Mouse (Mus musculus) CD8-positive naive resting alpha-beta T cell, adult 57 days (primary cell): Measurements from ENCODE around the gene Gm49396. TPM values are rescaled to one million over a fixed set of nuclear protein-coding genes. Genes with fewer than 3 reads are reported as not detected.

Experiments used
- total RNA-seq: library from RNA; stranded (reverse); gene quantifications from one replicate; pipeline ENCODE4 v1.2.4, GENCODE M21; 2023

Gm49396 gene
- 30.1 TPM for total RNA-seq

DNA sequence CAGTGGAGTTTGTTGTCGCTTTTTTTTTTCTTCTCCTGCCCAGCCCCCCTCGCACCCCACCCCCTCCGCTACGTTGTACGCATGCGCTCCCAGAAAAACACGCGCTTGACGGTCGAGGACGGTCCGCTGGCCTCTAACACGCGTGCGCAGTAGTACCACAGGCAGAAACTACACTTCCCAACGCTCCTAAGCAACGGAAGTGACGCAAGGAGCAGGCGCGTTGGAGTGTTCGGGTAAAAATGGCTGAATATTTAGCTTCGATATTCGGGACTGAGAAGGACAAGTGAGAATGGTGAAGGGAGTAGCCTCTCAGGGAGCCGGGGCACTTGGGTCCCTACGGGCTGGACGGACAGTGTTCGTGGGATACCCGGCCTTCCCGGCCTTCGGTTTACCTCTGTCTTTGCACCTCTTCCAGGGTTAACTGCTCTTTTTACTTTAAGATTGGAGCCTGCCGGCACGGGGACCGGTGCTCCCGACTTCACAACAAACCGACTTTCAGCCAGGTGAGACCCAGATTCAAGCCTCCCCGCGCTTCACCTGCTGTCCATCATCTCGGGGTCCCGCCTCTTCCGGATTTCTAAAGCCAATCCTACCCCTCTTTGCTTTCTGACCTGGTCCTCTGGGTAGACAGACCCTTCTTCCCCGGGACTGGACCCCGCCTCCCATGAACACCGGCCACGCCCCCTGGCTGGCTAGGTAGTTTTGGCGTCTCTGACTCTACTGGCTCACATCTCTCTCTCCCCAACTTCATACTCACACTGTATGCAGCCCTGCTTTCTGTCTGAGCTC is at the start of gene Gm49396, which contains the start of the genes U2af1l4 and Psenen:
TSS of gene Gm49396 (plus strand) at position 228 of the 789 bp plus-strand sequence.
TSS of gene U2af1l4 (plus strand) at position 185 of the 789 bp plus-strand sequence.
TSS of gene Psenen (minus strand) at position 511 of the 789 bp plus-strand sequence.

DNA sequence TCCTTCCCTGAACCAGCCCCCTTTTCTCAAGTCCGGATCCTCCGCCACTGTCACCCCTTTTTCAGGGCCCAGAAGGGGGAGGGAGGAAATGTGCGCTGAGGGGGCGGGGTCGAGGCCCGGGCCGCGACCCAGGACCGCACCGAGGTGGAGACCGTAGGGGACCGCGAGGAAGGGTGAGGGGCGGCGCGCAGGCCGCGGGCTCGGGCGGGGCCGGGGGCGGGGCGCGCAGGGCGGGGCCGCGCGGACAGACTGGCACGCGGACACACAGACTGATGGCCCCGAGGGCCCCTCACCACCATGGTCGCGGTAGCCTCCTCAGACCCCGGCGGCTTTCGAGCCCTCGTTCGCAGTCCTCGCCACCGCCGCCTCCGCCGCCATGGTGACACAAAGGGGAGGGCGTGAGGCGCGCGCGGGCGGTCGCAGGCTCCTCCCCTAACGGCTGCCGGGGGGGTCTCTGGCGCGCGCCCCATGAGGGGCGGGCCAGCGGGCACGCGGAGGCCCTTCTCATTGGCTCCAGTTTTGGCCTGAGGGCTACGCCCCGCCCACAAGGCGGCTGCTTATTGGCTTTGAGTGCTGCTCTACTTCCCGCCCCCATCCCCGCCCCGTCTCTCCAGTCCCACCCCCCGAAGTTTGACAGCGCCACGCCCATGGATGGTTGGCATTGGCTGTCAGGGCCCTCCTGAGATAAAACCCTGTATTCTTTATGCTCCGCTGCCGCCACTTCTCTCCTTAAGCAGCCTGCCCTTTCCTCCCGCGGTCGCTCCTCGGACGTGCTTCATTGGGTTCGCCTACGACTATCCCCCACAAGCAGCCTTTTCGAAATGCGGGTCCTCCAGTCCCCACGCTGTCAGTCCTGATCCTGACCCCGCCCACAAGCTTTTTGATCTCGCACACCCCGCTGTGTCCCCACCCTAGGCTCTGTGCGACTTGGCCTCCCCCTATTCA is 28.2 kb upstream of the Gm49396 start, which contains the start of gene Arhgap33:
TSS of gene Arhgap33 (minus strand) at position 428 of the 945 bp plus-strand sequence.

GRCm38 (mm10) chr7:30552102-30553020 is 10.8 kb upstream of the Gm49396 start, which contains the start of the genes Hspb6 and Proser3:
TSS of gene Hspb6 (plus strand) at chr7:30552178.
TSS of gene Proser3 (minus strand) at chr7:30552299.

DNA sequence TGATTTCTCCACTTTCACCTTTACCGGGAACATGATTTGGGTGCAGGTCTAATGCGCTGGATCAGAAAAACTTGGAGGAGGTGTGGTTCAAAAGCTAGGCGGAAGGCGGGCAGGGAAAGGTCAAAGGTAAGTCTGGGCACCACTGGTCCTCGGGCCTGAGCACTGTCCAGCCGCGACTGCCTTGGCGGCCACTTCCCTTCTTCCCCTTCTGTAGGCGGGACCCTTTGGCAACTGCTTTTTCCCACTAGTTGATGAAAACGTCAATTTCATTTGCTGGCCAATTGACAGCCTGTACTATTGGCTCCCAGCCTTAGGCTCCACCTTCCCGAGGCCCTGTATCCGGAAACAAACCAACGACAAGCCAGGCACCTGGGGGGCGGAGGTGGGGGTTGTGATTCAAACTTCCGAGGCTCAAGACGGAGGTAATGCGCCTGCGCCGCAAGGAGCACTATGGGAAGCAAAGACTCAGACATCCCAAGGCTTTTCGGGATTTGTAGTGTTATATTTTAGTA is 3.6 kb upstream of the Gm49396 start, which contains the start of gene Lin37:
TSS of gene Lin37 (minus strand) at position 396 of the 512 bp plus-strand sequence.

GRCm38 (mm10) chr7:30564970-30565571 is 1.9 kb downstream of the Gm49396 start, which contains the start of gene Igflr1:
TSS of gene Igflr1 (plus strand) at chr7:30565427.

GRCm38 (mm10) chr7:30588676-30589434 is 25.7 kb downstream of the Gm49396 start, which contains the start of gene Kmt2b:
TSS of gene Kmt2b (minus strand) at chr7:30588726.

DNA sequence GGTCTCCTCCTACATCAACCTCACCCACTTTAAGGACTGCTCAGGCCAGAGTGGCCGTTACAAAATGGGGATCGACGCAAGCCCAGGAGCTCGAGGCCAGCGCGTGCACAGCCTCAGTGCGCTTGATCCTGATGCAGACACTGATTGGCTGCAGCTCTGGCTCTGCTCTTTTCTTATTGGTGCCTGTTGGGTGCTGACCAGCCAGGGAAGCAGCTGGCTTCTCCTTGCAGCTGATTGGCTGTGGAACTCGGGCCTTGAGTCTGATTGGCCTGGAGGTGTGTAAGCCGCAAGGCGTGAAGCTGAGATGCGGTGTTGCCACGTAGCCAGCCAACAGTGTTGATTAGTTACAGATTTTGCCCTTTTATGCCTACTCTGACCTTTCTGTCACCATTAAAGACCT is 35.6 kb downstream of the Gm49396 start, which contains the start of gene Zbtb32:
TSS of gene Zbtb32 (minus strand) at position 124 of the 400 bp plus-strand sequence.

GRCm38 (mm10) chr7:30612654-30613402 is 49.7 kb downstream of the Gm49396 start, which contains the start of gene Upk1a:
TSS of gene Upk1a (minus strand) at chr7:30612847.

Other genes starting within 250 kb of the Gm49396 start
- gene Syne4, start 248.5 kb upstream of the Gm49396 start, total RNA-seq: 4.1 TPM
- gene E130208F15Rik, start 241.6 kb upstream of the Gm49396 start, total RNA-seq: 2.1 TPM
- gene Sdhaf1, start 239.4 kb upstream of the Gm49396 start, total RNA-seq: 6.2 TPM
- gene Lrfn3, start 200.6 kb upstream of the Gm49396 start, total RNA-seq: not detected
- 21.2 TPM for gene Tyrobp, start 149.6 kb upstream of the Gm49396 start, total RNA-seq
- gene Hcst, start 143.5 kb upstream of the Gm49396 start, total RNA-seq: 181 TPM
- gene Nfkbid, start 141.6 kb upstream of the Gm49396 start, total RNA-seq: 60.6 TPM
- gene Aplp1, start 117.8 kb upstream of the Gm49396 start, total RNA-seq: 0.37 TPM
- gene Kirrel2, start 105.7 kb upstream of the Gm49396 start, total RNA-seq: not detected
- gene Nphs1, start 105.0 kb upstream of the Gm49396 start, total RNA-seq: not detected
- gene Prodh2, start 69.7 kb upstream of the Gm49396 start, total RNA-seq: not detected
- 7.0 TPM for gene Arhgap33, start 28.3 kb upstream of the Gm49396 start, total RNA-seq
- gene Hspb6, start 11.2 kb upstream of the Gm49396 start, total RNA-seq: 4.1 TPM
- 11.5 TPM for gene Proser3, start 11.0 kb upstream of the Gm49396 start, total RNA-seq
- 39.9 TPM for gene Lin37, start 3.5 kb upstream of the Gm49396 start, total RNA-seq
- gene U2af1l4, start within 50 bp of the Gm49396 start, total RNA-seq: 77.5 TPM
- gene Psenen, start 283 bp downstream of the Gm49396 start, total RNA-seq: 104 TPM
- gene Igflr1, start 2.1 kb downstream of the Gm49396 start, total RNA-seq: 48.2 TPM
- gene Kmt2b, start 25.4 kb downstream of the Gm49396 start, total RNA-seq: 106 TPM
- gene Zbtb32, start 35.6 kb downstream of the Gm49396 start, total RNA-seq: not detected
- 0.49 TPM for gene Upk1a, start 49.5 kb downstream of the Gm49396 start, total RNA-seq
- 185 TPM for gene Cox6b1, start 62.8 kb downstream of the Gm49396 start, total RNA-seq
- not detected for gene Etv2, start 72.5 kb downstream of the Gm49396 start, total RNA-seq
- 91.5 TPM for gene Rbm42, start 87.0 kb downstream of the Gm49396 start, total RNA-seq
- 37.6 TPM for gene Haus5, start 101.7 kb downstream of the Gm49396 start, total RNA-seq
- gene Pmis2, start 108.3 kb downstream of the Gm49396 start, total RNA-seq: not detected
- gene 2200002J24Rik, start 135.6 kb downstream of the Gm49396 start, total RNA-seq: not detected
- gene Atp4a, start 148.9 kb downstream of the Gm49396 start, total RNA-seq: not detected
- gene Tmem147, start 166.2 kb downstream of the Gm49396 start, total RNA-seq: 47.1 TPM
- gene Gapdhs, start 180.3 kb downstream of the Gm49396 start, total RNA-seq: not detected
- gene Sbsn, start 188.1 kb downstream of the Gm49396 start, total RNA-seq: 6.2 TPM
- not detected for gene Dmkn, start 200.4 kb downstream of the Gm49396 start, total RNA-seq
- not detected for gene Krtdap, start 224.6 kb downstream of the Gm49396 start, total RNA-seq